Mouse (Mus musculus): Measurements from ENCODE around the gene Ptprn.

GRCm38 (mm10) chr1:75244175-75244826, 20.0 kb downstream of the Ptprn start:
- TF ChIP-seq CTCF (IDR thresholded peaks at IDR 0.05; ENCODE audit: borderline replicate concordance, insufficient read depth, low read length) (no peak), POLR2A (IDR thresholded peaks at IDR 0.05; ENCODE audit: low read depth, low read length) (no peak)

Data from embryonic fibroblast, embryonic 13.5 days (primary cell).